Mouse (Mus musculus) neutrophil, adult 5-6 weeks (primary cell): ENCODE data around the gene St3gal4. TPM values are rescaled to one million over a fixed set of nuclear protein-coding genes. Genes with fewer than 3 reads are reported as not detected.

Experiments
- ATAC-seq: fragments of 151-379, 151-347 bp; 2 replicates; pipeline ENCODE4 v1.8.0; 2017; ENCODE audit warnings: mild to moderate bottlenecking, moderate TSS enrichment; ENCODE audit not compliant: insufficient number of reproducible peaks, poor library complexity, low FRiP score, severe bottlenecking; ENCODE audit errors: extremely low read depth
- total RNA-seq: library from RNA; stranded (forward); fragments of 200-1000 nt; gene quantifications from 2 replicates; pipeline ENCODE4 v1.2.3, GENCODE M21; 2017

The St3gal4 gene
- total RNA-seq, 1 experiment from 2014 or later: 78.0 TPM

DNA sequence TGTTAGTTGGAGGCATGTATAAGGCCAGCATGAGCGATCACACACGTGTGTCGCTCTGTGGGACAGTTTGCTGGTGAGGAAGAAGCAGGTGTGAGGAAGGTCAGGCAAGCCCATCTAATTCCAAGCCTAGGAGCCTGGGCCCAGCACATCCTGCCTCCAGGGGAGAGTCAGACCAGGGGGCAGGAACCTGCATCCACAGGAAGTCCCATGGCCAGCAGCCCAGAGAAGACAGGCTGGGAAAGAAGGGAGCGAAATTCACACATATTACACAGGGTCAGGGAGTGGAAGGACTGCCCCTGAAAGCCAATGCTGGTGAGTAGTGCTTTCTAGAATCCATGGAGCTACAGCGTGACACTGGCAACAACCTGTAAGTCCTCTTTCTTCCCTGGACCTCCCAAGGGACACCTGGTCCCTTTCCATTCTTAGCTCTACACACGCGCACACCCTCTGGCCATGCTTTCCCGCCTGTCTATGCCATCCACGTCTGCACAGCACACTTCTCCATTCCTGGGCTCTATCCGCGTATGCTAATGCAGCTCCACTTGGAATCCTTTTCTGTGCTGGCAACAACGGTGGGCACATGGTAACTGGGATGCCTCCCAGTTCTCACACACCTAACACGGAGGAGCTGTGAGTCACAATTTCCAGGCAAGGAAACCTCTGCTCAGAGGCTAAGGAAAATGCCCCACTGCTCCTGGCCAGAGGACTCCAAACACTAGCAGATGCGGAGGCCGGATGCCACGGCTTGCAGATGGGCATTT lies 12.7 kb upstream of the St3gal4 start:
- no peak for ATAC-seq

DNA sequence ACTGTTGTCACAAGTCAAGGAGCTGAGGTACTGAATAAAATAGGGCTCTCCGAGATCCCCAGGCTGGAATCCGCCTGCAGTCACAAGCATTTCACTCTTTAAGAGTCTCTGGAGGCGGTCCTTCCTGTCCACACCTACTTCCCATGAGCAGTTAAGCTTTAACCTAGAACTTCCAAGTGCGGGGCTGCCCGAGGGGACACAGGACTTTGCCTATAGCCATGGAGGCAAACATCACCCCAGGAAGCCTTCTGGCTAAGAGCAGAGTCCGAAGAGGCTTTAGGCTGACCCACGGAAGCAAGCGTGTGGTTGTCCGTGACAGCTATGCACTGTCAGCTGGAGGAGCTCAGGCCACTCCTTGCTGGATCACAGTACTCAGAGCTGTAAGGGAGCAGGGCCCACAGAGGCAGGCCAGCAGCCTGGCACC lies 9.9 kb upstream of the St3gal4 start:
- ATAC-seq: no peak

DNA sequence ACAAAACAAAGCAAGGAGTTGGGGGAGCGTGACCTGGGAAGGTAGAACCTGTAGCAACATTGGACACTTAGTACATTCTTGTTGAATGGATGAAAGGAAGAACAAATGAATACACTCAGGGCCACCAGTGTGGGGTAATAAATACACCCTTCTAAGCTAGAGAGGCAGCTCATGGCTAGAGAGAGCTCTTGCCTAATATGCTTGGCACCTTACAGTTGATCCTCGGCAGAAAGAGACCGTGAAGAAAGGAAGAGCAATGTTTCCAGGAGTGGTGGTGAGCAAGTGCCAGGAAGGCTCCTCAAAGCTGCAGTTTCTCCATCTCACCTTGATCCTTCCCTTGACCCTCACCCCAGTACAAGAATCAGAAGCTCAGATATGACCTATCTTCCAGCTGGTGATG lies 9.5 kb upstream of the St3gal4 start:
- ATAC-seq: no peak

- ATAC-seq: no peak
Measured at GRCm38 (mm10) chr9:35127561-35127960, 8.5 kb upstream of the St3gal4 start.

- no peak for ATAC-seq
Measured at GRCm38 (mm10) chr9:35127147-35127546, 8.1 kb upstream of the St3gal4 start.

GRCm38 (mm10) chr9:35124678-35124955 lies 5.5 kb upstream of the St3gal4 start:
- no peak for ATAC-seq

- peak; percentile 84 for ATAC-seq
Measured at GRCm38 (mm10) chr9:35123804-35124677, 5.0 kb upstream of the St3gal4 start.

- ATAC-seq: no peak
Measured at GRCm38 (mm10) chr9:35123456-35123803, 4.4 kb upstream of the St3gal4 start.

DNA sequence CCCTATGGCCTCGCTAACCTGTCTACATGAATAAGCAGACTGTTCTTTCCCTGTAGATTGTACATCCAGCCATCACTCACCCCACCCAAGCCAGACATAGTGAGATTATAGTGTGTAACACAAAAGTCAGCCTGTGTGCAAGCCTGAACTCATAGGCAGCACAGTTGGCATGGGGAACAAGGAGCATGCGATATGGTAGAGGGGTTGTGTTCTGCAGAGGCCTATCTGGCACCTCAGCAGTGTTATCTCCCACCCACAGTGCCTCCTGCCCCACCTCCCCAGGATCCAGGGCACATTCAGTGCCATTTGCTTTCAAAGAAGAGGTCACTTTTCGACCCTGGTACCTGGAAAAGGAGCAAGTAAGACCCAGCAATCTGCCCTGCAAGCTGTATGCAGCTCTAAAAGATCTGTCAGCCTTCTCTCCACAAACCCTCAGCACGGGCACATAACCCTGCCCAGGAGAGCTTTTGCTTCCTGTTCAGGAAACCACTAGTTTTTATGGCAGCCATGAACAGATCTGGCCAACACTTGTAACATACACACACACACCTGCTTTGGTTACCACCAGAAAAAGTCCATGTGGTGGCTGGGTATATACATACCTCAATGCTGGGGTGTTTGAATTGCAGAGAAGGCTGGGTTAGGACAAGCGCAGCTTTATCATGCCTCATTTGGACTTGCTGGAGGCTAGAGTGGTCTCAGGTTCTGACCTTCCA lies 3.6 kb upstream of the St3gal4 start:
- ATAC-seq: no peak

DNA sequence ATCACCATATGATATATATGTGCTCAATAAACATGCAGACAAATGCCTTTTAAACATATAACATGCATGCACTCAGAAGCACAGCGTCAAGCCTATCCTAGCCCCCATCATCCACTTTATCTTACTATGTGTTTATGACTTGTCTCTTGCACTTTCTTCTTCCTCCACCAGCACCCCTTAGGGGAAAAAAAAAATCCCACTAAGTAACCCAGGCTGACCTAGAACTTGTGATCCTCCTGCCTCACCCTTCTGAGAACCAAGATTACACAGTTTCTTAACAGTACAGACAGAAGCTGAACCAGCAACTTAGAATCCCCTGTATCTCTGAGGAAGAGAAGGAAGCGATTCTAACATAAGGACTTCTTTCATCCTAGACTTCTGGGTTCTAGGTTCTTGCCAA lies 505 bp downstream of the St3gal4 start:
- no peak for ATAC-seq

DNA sequence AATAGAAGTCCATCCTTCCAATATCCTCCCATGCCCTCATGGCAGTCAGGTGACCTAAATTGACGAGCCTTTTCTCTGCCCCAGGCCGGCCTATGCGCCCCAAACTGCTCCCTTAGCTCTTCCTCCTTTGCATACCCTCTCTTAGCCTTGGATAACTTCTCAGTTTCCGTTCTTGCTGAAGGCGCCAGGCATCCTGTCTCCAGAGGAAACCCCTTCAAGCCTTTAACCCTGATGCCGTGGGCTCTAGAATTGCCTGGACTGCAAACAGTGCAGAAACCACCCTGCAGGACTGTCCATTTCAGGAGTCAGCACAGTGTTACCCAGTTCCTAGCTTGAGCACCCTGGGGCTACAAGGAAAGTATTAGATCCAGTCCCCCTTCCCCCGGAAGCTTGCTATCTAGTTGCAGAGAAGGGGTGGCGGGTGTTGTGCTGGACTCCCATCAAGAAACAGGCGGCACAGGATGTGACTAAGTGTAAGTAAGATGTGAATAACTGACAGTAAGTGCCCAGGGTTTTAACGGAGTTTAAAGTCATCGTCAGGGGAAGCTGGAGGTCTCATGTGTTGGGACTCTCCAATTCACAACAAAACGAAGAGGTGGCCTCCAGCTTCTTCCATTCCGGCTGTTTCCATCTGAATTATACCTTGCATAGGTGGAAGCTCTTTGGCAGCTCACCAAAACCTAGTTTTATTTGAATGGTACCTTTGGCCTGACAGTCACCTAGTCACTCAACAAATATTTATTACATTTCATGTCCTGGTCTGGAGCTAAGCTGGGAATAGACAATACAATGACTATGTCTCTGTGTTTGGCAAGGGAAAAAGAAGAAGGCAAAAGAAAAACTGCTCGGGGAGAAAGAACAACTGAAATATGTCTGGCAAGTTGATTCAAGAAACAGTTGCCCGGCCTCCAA lies 1.4 kb downstream of the St3gal4 start:
- no peak for ATAC-seq

- peak; percentile 59 for ATAC-seq
Measured at GRCm38 (mm10) chr9:35116391-35117381, 2.4 kb downstream of the St3gal4 start.

- no peak for ATAC-seq
Measured at GRCm38 (mm10) chr9:35115804-35116203, 3.3 kb downstream of the St3gal4 start.

- ATAC-seq: no peak
Measured at GRCm38 (mm10) chr9:35115299-35115698, 3.8 kb downstream of the St3gal4 start.

GRCm38 (mm10) chr9:35114234-35114633 lies 4.8 kb downstream of the St3gal4 start:
- no peak for ATAC-seq

GRCm38 (mm10) chr9:35111941-35112595 lies 7.0 kb downstream of the St3gal4 start:
- no peak for ATAC-seq

DNA sequence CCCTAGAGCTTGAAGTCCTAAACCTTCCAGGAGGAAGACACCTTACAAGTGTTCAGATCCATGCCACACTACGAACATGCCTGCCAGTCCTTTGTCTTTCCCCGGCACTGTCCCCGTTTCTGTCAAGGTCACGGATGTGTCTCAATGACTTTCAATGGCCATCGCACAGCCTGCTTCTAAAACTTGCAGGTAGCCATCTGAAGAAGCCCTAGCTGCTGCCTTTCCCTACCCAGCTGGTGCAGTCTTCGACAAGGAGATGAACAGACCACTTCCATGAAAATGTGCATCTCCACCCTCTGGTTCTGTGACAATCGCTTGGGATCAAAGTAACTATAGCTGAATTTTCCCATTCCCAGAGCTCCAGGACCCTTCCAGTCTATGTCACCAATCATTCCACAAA lies 7.6 kb downstream of the St3gal4 start:
- no peak for ATAC-seq
